Mouse (Mus musculus) thymus, postnatal 14 days (tissue): Measurements from ENCODE around the gene Taf8.
"Not testable (repeated sequence)": the region's sequence is repeated elsewhere in the genome, so short reads cannot be mapped to it uniquely, and the experiment has no call there.

Experiments
- DNase-seq: peaks from one replicate; pipeline ENCODE4 v3.0.0; 2021

Taf8 gene

DNA sequence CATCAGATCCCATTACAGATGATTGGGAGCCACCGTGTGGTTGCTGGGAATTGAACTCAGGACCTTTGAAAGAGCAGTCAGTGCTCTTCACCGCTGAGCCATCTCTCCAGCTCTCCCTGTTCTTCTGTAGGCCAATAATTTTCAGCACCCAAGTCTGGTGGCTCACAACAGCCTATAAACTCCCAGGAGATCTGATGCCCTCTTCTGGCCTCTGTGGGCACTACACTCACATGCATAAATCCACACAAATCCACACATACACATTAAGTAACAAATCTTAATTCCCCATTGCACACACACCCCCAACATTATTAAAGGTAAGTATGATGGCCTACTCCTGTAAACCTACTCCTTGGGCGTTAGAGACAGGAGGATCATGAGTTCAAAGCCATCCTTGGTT lies 14.1 kb upstream of the Taf8 start:
- DNase-seq: peak; percentile 60

DNA sequence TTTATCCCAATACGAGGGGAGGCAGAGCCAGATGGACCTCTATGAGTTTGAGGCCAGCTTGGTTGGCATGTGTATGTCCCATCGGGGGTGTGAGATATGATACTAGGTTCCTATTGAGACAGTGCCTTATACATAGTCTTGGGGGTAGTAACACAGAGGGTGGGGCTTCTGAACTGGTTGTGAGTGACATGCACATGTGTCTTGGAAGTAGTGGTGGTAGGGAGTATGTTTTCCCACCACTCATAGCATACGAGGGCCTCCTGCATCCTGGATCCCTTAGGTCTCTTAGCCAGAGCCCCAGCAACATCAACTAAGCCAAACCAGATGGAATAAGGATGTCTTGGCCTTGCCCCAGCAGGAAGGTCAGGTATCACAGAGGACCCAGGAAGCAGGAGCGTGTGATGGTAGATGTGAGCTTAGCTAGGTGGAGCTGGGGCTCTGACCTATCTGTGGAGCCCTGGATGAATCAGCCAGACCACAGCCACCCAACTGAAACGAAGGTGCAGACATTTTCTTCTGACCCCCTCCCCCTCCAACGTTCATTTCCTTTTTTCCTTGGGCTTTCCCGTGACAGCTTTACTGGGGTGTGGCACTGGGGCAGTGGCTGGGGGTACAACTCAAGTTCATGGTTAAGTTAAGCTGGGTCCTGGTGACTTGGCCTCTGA lies 13.2 kb upstream of the Taf8 start:
- DNase-seq: peak; percentile 30

DNA sequence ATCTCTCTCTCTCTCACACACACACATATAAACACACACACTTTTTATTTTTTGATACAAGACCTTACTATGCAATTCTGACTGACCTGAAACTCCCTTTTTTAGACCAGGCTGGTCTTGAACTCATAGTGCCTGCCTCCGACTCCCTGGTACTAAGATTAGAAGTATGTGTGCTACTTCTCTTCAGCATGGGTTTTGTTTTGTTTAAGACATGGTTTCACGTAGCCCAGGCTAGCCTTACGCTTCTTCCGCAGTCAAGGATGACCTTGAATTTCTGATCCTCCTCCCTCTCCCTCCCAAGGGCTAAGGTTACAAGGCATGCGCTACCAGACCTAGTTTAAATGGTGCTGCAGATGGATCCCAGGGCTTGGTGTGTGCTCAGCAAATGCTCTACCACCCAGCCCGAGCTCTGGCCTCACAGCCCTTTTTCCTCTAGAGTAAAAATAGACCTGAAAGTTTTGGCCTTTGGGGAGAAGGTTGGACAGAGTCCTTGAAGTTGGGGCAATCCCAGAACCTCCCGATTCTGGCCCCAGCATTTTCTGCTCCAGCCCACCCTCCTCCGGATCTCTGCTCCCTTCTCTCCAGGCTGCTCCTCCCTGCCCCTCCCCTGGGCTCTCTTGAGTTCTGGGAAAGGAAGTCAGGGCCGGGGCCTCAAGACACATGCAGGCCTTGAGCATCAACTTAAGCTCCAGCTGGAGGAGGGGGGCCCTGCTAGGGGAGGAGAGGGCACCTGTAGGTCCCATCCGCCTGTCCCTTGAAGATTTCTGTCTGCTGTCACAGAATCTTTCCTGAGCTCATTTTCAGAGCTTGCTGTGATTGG lies 11.1 kb upstream of the Taf8 start:
- DNase-seq: peak; percentile 86

DNA sequence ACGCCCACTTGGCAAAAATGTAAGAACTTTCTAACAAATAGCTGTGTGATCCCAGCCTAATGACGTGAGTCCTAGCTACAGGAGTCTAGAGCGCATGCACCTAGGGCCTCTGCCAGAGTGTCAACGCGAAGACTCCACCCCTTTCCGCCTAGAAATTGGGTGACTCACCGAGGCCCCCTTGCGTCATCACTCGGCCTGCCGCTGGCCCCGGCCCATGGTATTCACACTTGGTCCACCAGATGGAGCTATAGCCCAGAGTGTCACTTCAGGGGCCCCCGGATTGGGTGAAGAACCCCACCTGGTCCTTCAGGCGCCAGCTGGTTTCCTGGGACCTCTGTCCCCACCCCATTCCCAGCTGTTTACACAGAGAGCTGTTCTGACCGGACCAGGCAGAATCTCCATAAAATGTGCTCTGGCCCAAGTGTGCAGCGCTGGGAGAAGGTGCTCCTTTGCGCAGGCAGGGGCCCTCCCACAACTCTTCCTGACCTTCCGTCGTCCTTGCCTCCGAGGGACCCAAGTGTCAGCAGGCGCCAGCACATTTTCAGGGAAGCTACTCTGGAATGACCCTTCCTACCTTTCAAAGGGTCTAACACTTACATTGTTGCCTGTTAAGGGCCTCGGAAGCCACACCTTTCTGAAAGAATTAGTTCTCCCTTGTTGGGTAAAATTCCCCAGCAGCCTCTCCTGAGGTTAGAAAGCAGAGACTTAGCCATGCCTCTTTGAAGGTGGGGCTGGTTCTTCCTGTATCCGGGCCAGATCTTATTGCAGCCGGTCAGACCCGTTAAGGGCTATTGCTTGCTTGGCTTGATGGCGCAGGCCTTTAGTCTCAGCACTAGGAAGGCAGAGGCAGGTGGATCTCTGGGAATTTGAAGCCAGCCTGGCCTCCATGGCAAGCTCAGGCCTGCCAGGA lies 9.3 kb upstream of the Taf8 start:
- DNase-seq: peak; percentile 98

DNA sequence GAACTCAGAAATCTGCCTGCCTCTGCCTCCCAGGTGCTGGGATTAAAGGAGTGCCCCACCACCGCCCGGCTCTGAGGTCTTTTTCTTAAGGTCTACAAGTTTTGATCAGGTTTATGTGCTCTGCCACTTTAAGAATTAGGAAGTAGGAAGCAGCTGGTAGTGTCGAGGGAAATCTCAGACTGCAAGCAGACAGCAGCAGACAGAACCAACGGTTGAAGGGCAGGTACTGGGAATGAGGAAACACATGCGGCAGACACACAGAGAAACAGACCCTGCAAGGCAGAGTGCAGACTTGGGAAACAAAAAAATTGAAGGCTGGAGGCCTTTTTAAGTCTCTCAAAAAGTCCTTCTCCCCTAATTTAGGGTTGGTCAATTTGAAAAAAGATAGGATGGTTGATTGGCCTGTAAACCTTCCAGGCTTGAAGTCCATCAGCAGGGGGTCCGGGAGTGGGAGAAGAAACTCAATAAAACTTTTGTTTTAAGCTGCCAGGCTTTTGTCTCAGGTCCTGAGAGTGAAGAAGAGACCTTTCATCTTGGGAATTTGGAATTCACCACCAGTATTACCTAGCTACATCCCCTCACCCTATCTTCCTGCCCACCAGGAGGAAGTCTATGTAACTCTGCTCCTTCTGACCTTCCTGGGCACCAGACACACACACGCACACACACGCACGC lies 7.1 kb upstream of the Taf8 start:
- DNase-seq: peak; percentile 50

DNA sequence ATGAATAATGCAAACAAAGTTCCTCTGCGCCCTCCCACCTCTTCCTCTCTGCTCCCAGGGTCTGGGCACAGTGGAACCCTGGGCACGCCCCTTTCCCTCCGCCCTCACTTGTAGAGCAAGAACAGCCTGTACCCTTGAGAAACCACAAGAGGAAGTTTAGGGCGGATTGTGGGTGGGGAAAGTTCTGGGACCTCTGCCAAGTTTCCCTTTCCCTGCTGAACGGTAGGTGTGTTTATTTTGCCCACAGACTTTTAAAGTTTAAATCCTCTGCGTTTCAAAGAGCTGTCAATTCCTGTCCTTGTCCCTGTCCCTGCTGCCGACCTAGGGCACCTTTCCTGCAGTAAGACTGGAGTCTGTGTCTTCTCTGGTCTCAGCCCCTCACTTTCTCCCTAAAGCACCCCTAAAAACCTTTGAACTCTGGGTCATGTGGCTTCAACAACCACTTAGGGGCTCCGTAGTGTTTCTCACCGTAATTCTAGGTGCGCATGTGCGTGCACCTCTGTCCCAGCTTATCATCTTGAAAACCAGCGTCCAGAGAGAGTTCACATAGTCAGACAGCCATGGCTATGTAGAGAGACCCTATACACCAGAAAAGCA lies 6.0 kb upstream of the Taf8 start:
- DNase-seq: peak; percentile 99

DNA sequence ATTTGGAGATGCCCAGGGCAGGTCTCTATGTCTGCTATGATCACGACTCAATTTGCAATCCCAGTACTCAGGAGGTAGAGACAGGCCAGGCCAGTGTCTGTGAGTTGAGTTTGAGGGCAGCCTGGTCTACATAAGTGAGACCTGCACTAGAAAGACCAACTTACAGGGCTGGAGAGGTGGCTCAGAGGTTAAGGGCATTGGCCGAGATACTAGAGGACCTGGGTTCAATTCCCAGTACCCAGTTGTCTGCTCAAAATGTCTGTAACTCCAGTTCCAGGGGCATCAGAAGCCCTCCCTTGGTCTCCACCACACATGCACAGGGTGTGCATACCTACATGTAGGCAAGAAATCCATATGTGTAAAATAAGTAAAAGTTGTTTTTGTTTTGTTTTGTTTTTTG lies 5.4 kb upstream of the Taf8 start:
- DNase-seq: no peak

DNA sequence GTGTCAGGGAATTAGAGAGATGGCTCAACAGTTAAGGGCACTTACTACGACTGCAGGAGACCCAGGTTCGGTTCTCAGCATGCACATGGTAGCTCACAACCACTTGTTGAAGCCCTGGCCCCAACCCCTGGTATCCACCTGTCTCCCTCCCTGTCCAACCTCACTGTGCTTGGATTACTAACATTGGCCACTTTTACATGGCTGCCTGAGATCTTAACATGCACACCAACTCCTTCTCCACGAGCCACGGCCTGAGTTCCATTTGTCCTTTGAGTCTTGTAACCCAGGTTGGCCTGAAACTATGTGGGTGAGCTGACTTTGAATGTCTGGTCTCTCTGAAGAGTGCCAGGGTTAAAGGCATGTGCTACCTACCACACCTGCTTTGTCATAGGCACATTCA lies 4.6 kb upstream of the Taf8 start:
- DNase-seq: peak; percentile 40

DNA sequence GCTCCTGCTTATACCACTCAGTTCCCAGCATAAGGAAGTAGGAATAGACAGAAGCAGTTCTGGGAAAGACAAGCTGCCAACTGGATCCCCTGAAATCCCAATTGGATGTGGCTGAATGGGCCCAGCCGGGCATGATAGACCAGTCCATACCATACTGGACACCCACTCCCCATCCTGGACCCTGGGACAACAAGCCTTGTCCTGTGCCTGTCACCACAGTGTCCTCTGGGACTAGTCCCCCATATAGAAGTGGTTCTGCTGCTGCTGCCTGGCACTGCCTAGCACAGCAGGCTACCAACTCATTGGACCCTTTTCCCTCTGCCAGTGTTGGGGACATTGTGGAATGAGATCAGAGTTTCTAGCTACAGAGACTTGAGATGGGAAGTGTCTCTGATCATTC lies 4.0 kb upstream of the Taf8 start:
- DNase-seq: peak; percentile 43

DNA sequence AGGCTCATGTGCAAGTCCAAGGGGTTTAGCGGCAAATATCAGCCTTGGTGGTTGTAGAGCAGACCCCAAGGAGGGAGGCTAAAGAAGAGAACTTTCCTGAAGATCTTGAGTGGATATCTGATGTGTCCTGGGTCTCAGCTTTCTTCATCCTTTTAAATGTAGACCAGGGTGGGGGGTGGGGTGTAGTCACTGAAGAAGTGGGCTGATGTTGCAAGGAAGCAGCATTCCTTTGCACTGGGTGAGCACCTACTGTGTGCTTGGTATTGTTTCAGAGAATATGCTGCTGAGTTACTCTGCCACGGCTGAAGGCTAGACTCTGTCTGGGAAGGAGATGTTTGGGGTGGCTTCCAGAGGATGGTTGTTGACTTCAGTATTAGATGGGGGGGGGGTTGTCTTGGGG lies 3.5 kb upstream of the Taf8 start:
- peak; percentile 41 for DNase-seq

DNA sequence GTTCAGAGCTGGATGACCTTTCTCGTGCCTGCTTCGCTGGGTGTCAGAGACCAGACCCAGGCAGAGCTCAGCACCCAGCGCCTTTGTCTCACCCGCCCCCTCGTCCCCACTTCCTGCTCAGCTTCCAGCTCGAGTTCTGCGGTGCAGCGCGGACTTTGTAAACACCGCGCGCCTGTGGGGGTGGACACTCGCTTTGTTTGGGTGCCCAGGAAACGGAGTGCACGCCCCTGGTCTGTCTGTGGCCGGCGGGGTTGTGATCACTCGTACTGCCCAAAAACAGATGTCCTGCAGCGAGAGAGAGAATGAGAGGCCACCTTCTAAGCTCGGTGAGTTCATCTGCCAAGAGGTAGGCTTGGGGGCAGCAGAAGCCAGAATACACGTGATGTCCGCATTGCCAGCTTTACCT lies 2.9 kb upstream of the Taf8 start, which contains the start of gene Ccnd3:
Ccnd3 (plus strand) TSS at position 111 of the 406 bp plus-strand sequence.
- DNase-seq: peak; percentile 93

DNA sequence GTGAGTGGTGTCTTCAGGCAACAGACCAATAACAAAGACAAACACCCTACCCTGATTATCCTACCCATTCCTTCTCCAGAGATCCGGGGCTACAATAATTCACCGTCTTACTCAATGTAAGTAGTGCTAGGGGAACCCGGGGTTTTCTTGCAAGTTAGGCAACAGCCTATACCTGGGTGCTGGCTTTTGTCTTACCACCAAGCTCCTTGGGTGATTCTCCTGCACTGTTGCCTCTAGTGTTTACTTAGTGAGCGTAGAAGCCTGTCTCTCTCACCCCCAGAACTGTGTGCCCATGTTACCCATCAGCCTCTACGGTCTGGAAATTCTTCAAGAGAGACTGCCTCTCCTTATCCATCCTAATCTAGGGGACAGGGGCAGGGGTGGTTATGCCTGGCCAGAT lies 2.1 kb upstream of the Taf8 start:
- DNase-seq: peak; percentile 64

DNA sequence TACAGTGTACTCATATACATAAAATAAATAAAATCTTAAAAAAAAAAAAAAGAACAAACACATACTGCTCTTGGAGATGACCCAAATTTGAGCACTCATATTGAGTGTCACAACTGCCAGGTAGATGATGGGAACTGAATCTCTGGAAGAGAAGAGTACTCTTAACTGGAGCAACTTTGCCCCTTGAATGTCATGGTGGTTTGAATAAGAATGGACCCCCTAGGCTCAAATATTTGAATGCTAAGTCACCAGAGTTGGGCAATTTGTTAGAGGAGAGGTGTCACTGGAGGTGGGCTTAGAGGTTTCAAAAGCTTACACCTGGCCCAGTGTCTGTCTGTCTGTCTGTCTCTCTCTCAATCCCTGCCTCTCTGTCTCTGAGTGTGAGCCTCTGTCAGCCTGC lies 1.6 kb upstream of the Taf8 start:
- DNase-seq: no peak

DNA sequence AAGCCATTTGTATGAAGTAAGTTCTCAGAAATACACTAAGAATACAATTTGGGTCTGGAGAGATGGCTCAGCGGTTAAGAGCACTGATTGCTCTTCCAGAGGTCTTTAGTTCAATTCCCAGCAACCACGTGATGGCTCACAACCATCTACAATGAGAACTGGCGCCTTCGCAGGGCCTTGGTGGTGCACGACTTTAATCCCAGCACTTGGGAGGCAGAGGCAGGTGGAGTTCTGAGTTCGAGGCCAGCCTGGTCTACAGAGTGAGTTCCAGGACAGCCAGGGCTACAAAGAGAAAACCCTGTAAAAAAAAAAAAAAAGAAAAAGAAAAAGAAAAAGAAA lies 584 bp upstream of the Taf8 start:
- DNase-seq: not testable (repeated sequence)

DNA sequence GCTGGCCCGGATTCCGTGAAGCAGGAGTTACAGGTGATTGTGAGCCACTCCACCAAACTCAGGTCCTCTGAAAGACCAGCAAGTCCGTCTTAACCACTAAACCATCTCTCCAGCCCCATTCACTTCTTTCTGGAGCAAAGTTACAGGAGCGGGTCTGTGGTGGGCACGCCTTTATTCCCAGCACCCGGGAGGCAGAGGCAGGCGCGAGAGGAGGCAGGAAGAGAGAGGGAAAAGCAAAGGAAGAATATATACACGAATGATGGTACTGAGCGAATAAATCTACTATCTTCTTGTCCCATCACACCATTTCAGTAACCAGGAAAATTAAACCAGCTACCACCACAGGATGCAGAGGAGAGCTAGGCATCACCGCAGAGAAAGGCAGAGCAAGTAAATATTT lies 561 bp downstream of the Taf8 start:
- DNase-seq: peak; percentile 25

DNA sequence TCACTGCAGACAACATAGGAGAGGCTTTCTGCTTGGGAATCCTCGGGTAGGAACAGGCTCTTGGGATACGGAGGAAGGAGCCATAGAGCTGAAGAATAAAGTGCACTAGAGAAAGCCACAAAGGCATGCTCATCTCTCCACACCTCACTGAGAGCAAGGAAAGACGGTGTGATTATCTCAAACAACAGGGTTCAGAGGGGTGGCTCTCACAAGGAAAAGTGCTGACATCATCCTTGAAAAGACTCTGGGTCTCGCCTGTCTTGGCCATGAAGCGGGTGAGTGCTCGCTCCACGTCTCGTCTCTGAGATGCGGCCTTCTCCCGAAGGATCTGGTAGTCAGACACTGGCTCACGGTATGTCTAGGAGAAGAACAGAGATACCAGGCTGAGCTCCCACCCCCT lies 8.0 kb downstream of the Taf8 start:
- no peak for DNase-seq

DNA sequence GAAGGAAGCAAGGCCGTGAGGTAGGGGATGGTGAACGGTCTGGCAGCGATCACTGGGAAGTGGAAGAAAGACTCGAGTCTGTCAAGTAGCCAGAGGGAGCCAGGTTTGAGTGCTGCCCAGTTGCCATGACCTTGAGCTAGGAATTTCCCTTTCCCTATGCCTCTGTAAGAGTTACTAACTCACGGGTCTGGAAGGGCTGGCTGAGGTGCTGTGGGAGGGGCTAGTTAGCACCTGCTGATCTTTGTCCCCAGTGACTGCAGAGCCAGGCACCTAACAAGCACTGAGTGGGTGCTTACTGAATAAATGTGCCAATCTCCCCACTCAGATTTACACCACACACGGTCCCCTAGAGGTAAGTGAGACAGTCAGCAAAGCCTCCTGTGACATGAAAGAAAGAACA lies 8.4 kb downstream of the Taf8 start:
- no peak for DNase-seq

DNA sequence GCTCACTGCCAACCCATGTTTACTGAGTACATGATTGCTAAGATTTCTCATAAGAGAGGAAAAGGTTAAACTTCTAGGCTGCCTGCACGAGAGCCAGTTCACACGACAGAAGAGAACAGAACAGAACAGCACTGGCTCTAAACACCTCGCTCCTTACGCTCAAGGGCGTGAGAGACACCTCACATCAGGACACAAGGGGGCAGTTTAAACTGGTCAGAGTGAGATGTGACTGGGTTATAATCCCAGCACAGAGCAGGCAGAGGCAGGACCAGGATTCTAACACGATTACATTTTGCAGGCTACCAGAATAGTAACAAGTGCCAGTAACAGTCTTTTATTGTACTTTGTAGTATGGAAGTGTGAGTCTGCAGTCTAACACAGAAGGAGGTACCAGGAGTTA lies 9.4 kb downstream of the Taf8 start:
- no peak for DNase-seq

DNA sequence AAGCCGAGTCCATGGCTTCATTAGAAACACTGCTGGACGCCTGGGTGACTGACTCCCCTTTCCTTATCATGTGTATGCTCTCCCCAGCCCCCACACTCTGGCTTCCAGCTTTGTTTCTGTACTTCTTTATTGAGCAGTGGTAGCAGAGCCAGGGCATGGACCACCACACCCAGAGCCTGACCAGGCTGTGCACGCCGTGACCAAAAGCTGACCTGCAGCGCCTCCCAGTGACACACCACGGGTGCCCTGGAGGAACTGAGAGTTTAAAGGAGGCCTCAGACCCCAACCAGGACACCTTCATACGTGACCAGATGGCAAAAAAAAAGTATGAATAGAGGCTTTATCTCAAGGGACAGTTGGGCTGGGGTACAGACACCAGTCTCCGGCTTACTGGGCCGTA lies 11.3 kb downstream of the Taf8 start:
- no peak for DNase-seq

DNA sequence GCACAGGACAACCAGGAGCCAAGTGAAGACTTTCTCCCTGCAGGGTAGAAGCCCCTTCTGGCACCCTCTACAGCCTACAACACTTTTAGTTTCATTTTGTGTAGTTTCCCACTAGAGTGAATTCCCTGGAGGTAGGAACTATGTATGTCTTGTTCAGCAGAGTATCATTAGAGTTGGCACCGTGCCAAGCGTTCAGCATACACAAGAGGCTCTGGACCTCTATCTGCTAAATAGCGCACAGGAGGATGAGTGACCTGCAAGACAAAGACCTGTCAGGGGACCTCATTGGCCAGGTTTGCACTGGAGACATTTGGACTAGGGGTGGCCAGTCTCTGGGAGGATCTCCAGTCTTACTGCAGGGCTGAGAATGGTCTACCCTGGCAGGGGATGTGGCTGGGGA lies 16.3 kb downstream of the Taf8 start:
- no peak for DNase-seq

DNA sequence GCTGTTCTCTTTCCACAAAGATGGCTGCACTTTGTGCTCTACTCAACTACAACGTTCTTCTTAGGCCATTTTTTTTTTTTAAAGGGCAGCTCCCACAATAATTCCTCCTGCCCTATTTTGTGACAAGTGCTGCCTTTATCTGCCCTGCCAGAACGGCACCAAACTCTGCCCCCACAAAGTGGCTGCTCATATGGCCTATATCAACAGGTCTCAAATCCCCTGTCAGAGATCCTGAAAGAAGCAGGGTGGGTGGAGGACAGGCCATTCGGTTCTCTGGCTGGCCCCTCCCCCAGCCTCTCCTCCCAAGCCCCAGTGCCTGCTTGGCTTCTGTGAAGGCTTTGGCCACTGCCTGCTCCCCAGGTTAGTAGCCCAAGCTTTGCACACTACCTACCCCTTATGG lies 17.1 kb downstream of the Taf8 start:
- no peak for DNase-seq

DNA sequence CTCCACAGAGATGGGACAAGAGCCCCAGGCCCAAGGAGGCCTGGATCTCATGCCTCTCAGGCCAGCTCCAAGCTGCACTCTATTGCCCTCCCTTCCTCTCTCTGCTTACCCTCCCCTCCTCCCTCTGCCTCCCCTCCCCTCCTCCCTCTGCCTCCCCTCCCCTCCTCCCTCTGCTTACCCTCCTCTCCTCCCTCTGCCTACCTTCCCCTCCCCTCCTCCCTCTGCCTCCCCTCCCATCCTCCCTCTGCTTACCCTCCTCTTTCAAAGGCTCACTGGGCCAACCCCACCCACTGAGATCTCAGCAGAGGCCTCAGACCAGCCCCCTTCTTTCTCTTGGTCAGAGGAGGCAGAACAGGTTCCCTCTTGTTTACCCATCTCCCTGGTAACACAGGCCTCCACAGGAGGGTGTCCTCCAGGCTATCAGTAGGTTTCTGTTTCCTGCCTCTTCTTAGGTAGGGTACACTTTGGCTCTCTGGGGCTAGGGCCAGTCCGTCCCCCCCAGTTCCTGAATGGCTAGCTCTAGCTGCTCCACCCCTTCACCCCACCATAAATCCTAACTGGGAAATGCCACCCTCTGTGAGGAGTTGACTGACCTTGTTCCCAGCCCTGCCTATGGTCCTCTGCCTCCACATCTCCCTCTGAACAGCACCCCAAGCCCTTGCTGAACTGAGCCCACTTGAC lies 17.7 kb downstream of the Taf8 start:
- no peak for DNase-seq
